Mouse (Mus musculus) brain, adult 2 months (tissue): ENCODE data around the gene Rab3ip.

ENCODE experiments used
- DNase-seq: peaks from one replicate; pipeline ENCODE4 v3.0.0; 2011; ENCODE audit warnings: low read depth, low spot score

The Rab3ip gene

GRCm38 (mm10) chr10:116957867-116958551 lies 7.4 kb upstream of the Rab3ip start:
- peak; percentile 43 for DNase-seq

GRCm38 (mm10) chr10:116956483-116957158 lies 6.1 kb upstream of the Rab3ip start:
- DNase-seq = peak; percentile 47

- no peak for DNase-seq
Observed at GRCm38 (mm10) chr10:116955191-116955590, 4.6 kb upstream of the Rab3ip start.

GRCm38 (mm10) chr10:116950886-116951285 lies 317 bp upstream of the Rab3ip start:
- DNase-seq = no peak

- peak; percentile 38 for DNase-seq
Observed at GRCm38 (mm10) chr10:116949111-116950008, 1.2 kb downstream of the Rab3ip start.

GRCm38 (mm10) chr10:116948414-116948813 lies 2.2 kb downstream of the Rab3ip start:
- no peak for DNase-seq

GRCm38 (mm10) chr10:116944940-116945339 lies 5.6 kb downstream of the Rab3ip start:
- DNase-seq = no peak

GRCm38 (mm10) chr10:116944144-116944543 lies 6.4 kb downstream of the Rab3ip start:
- DNase-seq = no peak

- no peak for DNase-seq
Observed at GRCm38 (mm10) chr10:116943025-116943424, 7.5 kb downstream of the Rab3ip start.

- no peak for DNase-seq
Observed at GRCm38 (mm10) chr10:116935028-116935427, 15.5 kb downstream of the Rab3ip start.

GRCm38 (mm10) chr10:116933794-116934193 lies 16.8 kb downstream of the Rab3ip start:
- DNase-seq = no peak

- no peak for DNase-seq
Observed at GRCm38 (mm10) chr10:116932418-116932817, 18.2 kb downstream of the Rab3ip start.

- DNase-seq = peak; percentile 75
Observed at GRCm38 (mm10) chr10:116931497-116932179, 18.9 kb downstream of the Rab3ip start.

- no peak for DNase-seq
Observed at GRCm38 (mm10) chr10:116930936-116931335, 19.6 kb downstream of the Rab3ip start.

GRCm38 (mm10) chr10:116930506-116930905 lies 20.1 kb downstream of the Rab3ip start:
- DNase-seq = peak; percentile 33

GRCm38 (mm10) chr10:116928826-116929225 lies 21.7 kb downstream of the Rab3ip start:
- no peak for DNase-seq

GRCm38 (mm10) chr10:116926428-116927113 lies 24.0 kb downstream of the Rab3ip start:
- DNase-seq = no peak

GRCm38 (mm10) chr10:116923651-116924495 lies 26.7 kb downstream of the Rab3ip start:
- DNase-seq = peak; percentile 13

GRCm38 (mm10) chr10:116922161-116922560 lies 28.4 kb downstream of the Rab3ip start:
- no peak for DNase-seq

GRCm38 (mm10) chr10:116921416-116921815 lies 29.2 kb downstream of the Rab3ip start:
- no peak for DNase-seq
